Mouse (Mus musculus) embryonic facial prominence, embryonic 15.5 days (tissue): ENCODE results near the gene Gkap1. TPM values are rescaled to one million over a fixed set of nuclear protein-coding genes. Genes with fewer than 3 reads are reported as not detected.
A peak's percentile ranks its signal among the peaks of the same experiment; 100 is the strongest.

Experiments used
- ATAC-seq: fragments of 200-750 bp; cut with Nextera tagmentation; 2 replicates; pipeline ENCODE4 v1.8.0; 2017; ENCODE audit warnings: low read depth, moderate TSS enrichment; ENCODE audit not compliant: insufficient number of reproducible peaks, low FRiP score, low TSS enrichment
- H3K27ac ChIP-seq: fragments of 300-500 bp; sonication (generic); replicated peaks from 2 replicates; pipeline ENCODE4 v1.5.1; 2015; ENCODE audit warnings: mild to moderate bottlenecking, inconsistent platforms
- H3K27me3 ChIP-seq: fragments of 300-500 bp; sonication (generic); 2 replicates; pipeline ENCODE4 v1.6.1; 2015; ENCODE audit warnings: inconsistent platforms
- H3K36me3 ChIP-seq: fragments of 300-500 bp; sonication (generic); 2 replicates; pipeline ENCODE4 v1.6.1; 2015; ENCODE audit warnings: mild to moderate bottlenecking, inconsistent platforms
- H3K4me1 ChIP-seq: fragments of 300-500 bp; sonication (generic); 2 replicates; pipeline ENCODE4 v1.6.1; 2015; ENCODE audit warnings: inconsistent platforms
- H3K4me2 ChIP-seq: fragments of 300-500 bp; sonication (generic); replicated peaks from 2 replicates; pipeline ENCODE4 v1.6.1; 2015; ENCODE audit warnings: mild to moderate bottlenecking, inconsistent platforms
- H3K4me3 ChIP-seq: fragments of 300-500 bp; sonication (generic); replicated peaks from 2 replicates; pipeline ENCODE4 v1.5.1; 2015; ENCODE audit warnings: mild to moderate bottlenecking, inconsistent platforms
- H3K9ac ChIP-seq: fragments of 300-500 bp; sonication (generic); 2 replicates; pipeline ENCODE4 v1.6.1; 2015; ENCODE audit warnings: inconsistent platforms
- H3K9me3 ChIP-seq: fragments of 300-500 bp; sonication (generic); replicated peaks from 2 replicates; pipeline ENCODE4 v1.6.1; 2016; ENCODE audit warnings: inconsistent platforms
- WGBS: fragments of 180-500 bp; shearing (Covaris S2); methylation state at CpG from one replicate; pipeline ENCODE4 v1.1.7; 2015; 5-methylcytosine and 5-hydroxymethylcytosine counted together
- polyA plus RNA-seq: library from polyadenylated mRNA; unstranded; fragments of >200 nt; fragmentation: Nextera tagmentation; extraction: Ambion mirVana; gene quantifications from 2 replicates; pipeline ENCODE4 v1.2.1, GENCODE M21; 2015

Gkap1 gene
- polyA plus RNA-seq, 1 experiment from 2014 or later: 23.1 TPM

GRCm38 (mm10) chr13:58215592-58216341, 59.7 kb downstream of the Gkap1 start, which contains the start of gene Ubqln1:
Gene Ubqln1, minus strand, starts transcription at chr13:58215653.
- Histone ChIP-seq H3K4me1 (peaks cover 34% of the 10 kb centered on the region), H3K36me3 (no peaks in the 10 kb centered on the region), H3K27ac (peak within 1 kb of the TSS; percentile 93), H3K27me3 (no peaks in the 10 kb centered on the region), H3K9ac (peak within 1 kb of the TSS; percentile 98), H3K4me3 (peak within 1 kb of the TSS; percentile 99), H3K4me2 (peak within 1 kb of the TSS; percentile 85), H3K9me3 (no peaks in the 10 kb centered on the region)
- peak; percentile 89 for ATAC-seq
- 2% methylated on average over 59 of the region's 62 CpGs for WGBS

DNA sequence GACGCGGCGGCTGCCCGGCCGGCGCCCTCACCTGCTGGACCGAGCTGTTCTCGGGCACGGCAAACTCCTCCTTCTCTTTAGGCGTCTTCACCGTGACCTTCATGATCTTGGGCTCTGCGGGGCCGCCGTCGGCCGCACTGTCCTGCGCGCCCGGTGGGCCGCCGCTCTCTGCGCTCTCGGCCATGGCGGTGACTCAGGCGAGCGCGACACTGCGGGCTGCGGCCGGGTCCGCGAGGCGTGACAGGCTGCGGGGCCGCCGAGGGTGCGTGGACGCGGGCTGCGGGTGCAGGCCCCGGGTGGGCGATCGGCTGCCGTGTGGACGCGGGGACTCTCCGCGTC, 60.3 kb downstream of the Gkap1 start:
- peaks cover 40% of the 10 kb centered on the region for H3K4me1 ChIP-seq
- H3K27ac ChIP-seq: peak overlapping the region; percentile 93
- no peaks in the 10 kb centered on the region for H3K36me3 ChIP-seq
- H3K27me3 ChIP-seq: no peaks in the 10 kb centered on the region
- H3K4me2 ChIP-seq: peak overlapping the region; percentile 85
- under 1% methylated on average over 48 of the region's 48 CpGs for WGBS
- peak; percentile 60 for ATAC-seq
- H3K4me3 ChIP-seq: peak overlapping the region; percentile 99
- H3K9me3 ChIP-seq: no peaks in the 10 kb centered on the region
- H3K9ac ChIP-seq: peak overlapping the region; percentile 98

GRCm38 (mm10) chr13:58214346-58215252, 60.9 kb downstream of the Gkap1 start:
- Histone ChIP-seq H3K4me2 (peak overlapping the region; percentile 85), H3K27ac (peak overlapping the region; percentile 93), H3K9me3 (no peaks in the 10 kb centered on the region), H3K36me3 (no peaks in the 10 kb centered on the region), H3K9ac (peak overlapping the region; percentile 98), H3K4me3 (peak overlapping the region; percentile 99), H3K27me3 (no peaks in the 10 kb centered on the region), H3K4me1 (peaks cover 39% of the 10 kb centered on the region)
- 2% methylated on average over 49 of the region's 49 CpGs for WGBS
- ATAC-seq: peak; percentile 52

DNA sequence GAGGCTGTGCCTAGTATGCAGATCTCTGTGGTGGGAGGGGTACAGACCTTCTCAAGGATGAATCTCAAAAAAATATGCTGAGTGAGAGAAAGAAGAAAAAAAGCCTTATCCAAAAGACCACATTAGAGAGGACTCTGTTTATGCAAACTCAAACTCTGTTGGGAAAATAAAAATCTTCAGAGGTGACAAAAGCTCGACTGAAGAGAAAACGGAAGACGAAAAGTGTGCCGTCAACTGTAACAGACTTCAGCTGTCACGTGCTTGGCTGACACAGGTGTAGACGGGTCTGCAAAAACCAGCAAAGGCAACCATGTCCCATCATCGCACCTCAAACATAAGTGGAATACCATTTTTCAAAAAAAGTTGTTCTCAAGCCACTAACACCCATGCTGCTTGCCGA, 61.7 kb downstream of the Gkap1 start:
- Histone ChIP-seq H3K36me3 (no peaks in the 10 kb centered on the region), H3K4me2 (peak overlapping the region; percentile 85), H3K4me3 (peak overlapping the region; percentile 99), H3K27ac (no peak overlapping the region), H3K4me1 (peaks cover 37% of the 10 kb centered on the region), H3K27me3 (no peaks in the 10 kb centered on the region), H3K9ac (no peak overlapping the region), H3K9me3 (no peaks in the 10 kb centered on the region)
- WGBS: 54% methylated on average over 8 of the region's 8 CpGs
- no peak for ATAC-seq

DNA sequence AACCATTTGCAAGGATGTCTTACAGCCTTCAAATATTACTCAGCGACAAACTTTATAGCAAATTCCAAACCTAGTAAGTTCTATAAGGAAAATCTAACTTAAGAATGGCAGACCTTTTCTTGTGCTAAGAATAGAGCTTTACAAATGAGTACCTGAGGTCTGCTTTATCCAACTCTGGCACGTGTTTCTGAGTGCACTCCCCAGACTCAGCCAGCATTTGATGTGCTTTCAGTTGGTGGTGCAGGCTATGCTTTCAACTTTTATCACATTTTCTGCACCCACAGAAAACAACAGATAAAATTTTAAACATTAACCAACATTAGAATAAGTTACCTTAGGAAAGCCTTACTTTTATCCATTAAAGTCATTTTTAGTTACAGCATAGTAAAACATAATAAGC, 63.0 kb downstream of the Gkap1 start:
- Histone ChIP-seq H3K4me1 (peaks cover 37% of the 10 kb centered on the region), H3K27me3 (no peaks in the 10 kb centered on the region), H3K27ac (no peak overlapping the region), H3K4me3 (no peak overlapping the region), H3K9me3 (no peaks in the 10 kb centered on the region), H3K9ac (no peak overlapping the region), H3K36me3 (no peaks in the 10 kb centered on the region), H3K4me2 (no peak overlapping the region)
- ATAC-seq: no peak
- 67% methylated on average over 2 of the region's 2 CpGs for WGBS

GRCm38 (mm10) chr13:58210441-58210840, 65.1 kb downstream of the Gkap1 start:
- Histone ChIP-seq H3K4me3 (no peak overlapping the region), H3K27ac (no peak overlapping the region), H3K27me3 (no peaks in the 10 kb centered on the region), H3K4me2 (no peak overlapping the region), H3K9ac (no peak overlapping the region), H3K9me3 (no peaks in the 10 kb centered on the region), H3K36me3 (no peaks in the 10 kb centered on the region), H3K4me1 (peaks cover 29% of the 10 kb centered on the region)
- WGBS: 49% methylated on average over 5 of the region's 5 CpGs
- no peak for ATAC-seq

- H3K4me2 ChIP-seq: no peak overlapping the region
- H3K27me3 ChIP-seq: no peaks in the 10 kb centered on the region
- H3K36me3 ChIP-seq: no peaks in the 10 kb centered on the region
- no peak overlapping the region for H3K27ac ChIP-seq
- ATAC-seq: no peak
- no peaks in the 10 kb centered on the region for H3K9me3 ChIP-seq
- H3K4me3 ChIP-seq: no peak overlapping the region
- no peak overlapping the region for H3K9ac ChIP-seq
- H3K4me1 ChIP-seq: peaks cover 6% of the 10 kb centered on the region
- 86% methylated on average over 4 of the region's 4 CpGs for WGBS
Measured at GRCm38 (mm10) chr13:58206084-58206483, 69.4 kb downstream of the Gkap1 start.

- 75% methylated on average over 4 of the region's 4 CpGs for WGBS
- no peaks in the 10 kb centered on the region; the same call in 1 of the 2 replicates for H3K4me1 ChIP-seq
- no peak overlapping the region for H3K4me3 ChIP-seq
- no peak for ATAC-seq
- no peaks in the 10 kb centered on the region for H3K27me3 ChIP-seq
- no peaks in the 10 kb centered on the region for H3K36me3 ChIP-seq
- no peak overlapping the region for H3K9ac ChIP-seq
- H3K4me2 ChIP-seq: no peak overlapping the region
- no peaks in the 10 kb centered on the region for H3K9me3 ChIP-seq
- no peak overlapping the region for H3K27ac ChIP-seq
Measured at GRCm38 (mm10) chr13:58204986-58205385, 70.5 kb downstream of the Gkap1 start.

DNA sequence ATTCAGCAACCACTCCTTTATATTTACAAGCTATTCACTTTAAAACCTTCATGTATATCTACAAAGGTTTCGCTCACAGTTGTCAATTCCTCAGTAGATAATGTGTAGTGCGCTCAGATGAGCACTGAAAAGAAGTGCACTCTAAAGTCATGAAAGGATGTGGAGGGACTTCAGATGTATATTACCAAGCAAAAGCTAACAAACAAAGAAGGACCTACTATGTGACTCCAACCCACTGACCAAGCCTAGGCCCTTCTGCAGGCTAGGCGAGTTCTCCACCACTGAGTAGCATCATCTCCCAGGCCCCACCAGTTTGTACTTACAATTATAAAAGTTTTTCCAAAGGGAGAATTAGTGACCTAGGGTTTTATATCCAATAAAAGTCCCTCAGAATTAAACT, 71.3 kb downstream of the Gkap1 start:
- no peak overlapping the region for H3K4me2 ChIP-seq
- WGBS: 94% methylated on average over 3 of the region's 3 CpGs
- no peaks in the 10 kb centered on the region for H3K36me3 ChIP-seq
- H3K9ac ChIP-seq: no peak overlapping the region
- H3K4me1 ChIP-seq: no peaks in the 10 kb centered on the region
- H3K27ac ChIP-seq: no peak overlapping the region
- ATAC-seq: no peak
- H3K9me3 ChIP-seq: no peaks in the 10 kb centered on the region
- H3K27me3 ChIP-seq: no peaks in the 10 kb centered on the region
- H3K4me3 ChIP-seq: no peak overlapping the region

DNA sequence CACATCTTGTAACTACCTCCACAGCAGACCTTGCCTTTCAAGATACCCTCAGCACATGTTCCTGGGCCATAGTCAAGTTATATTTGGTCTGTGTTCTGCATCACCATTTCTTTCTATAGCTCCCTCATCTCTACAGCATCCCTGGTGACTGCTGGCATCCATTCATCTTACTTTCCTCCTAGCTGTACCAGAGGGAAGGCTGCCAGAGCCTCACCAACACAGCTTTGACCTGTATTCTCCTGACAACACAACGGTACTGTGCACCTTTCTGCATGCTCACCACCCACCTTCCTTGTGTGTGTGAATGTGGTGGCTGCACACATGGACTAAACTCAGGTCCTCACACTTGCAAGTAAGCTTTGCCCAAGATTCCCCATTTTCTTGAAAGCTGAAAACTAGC, 72.6 kb downstream of the Gkap1 start:
- no peaks in the 10 kb centered on the region for H3K27me3 ChIP-seq
- H3K27ac ChIP-seq: no peak overlapping the region
- H3K9me3 ChIP-seq: no peaks in the 10 kb centered on the region
- peaks cover 2% of the 10 kb centered on the region for H3K36me3 ChIP-seq
- 85% methylated on average over 1 of the region's 1 CpGs for WGBS
- H3K9ac ChIP-seq: no peak overlapping the region
- ATAC-seq: no peak
- H3K4me1 ChIP-seq: no peaks in the 10 kb centered on the region
- no peak overlapping the region for H3K4me3 ChIP-seq
- no peak overlapping the region for H3K4me2 ChIP-seq

DNA sequence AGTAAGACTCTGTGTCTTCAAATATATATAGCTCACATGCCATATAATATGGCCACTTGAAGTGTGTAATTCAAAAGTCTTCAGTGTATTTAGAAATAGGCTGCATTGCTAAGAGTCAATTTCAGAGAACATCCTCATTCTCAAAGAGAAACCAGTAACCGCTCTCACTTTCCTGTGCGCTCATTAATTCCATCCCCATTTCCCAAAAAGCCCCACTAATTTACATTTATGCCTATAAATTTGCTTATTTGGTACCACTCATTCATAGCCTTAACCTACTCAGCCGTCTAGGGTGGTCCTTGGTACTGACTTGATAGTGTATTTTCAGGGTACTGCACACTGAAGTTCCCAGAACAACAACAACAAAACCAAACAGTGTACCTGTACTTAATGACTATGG, 73.6 kb downstream of the Gkap1 start:
- no peaks in the 10 kb centered on the region for H3K27me3 ChIP-seq
- H3K4me3 ChIP-seq: no peak overlapping the region
- H3K36me3 ChIP-seq: peaks cover 12% of the 10 kb centered on the region
- WGBS: 92% methylated on average over 3 of the region's 3 CpGs
- H3K4me1 ChIP-seq: no peaks in the 10 kb centered on the region
- no peak overlapping the region for H3K4me2 ChIP-seq
- no peak for ATAC-seq
- no peaks in the 10 kb centered on the region for H3K9me3 ChIP-seq
- H3K27ac ChIP-seq: no peak overlapping the region
- no peak overlapping the region for H3K9ac ChIP-seq
